ENCODE assay signal across 8 mouse cellular contexts in genomic region chr7:110930118-110930854, GRCm38 (mm10). TPM values are rescaled to one million over a fixed set of nuclear protein-coding genes. Genes with fewer than 3 reads are reported as not detected.
DNase-seq lines count a peak whose midpoint lies in the region; ATAC-seq and TF ChIP-seq lines count a peak whose summit lies in the region.

No protein-coding gene starts in this region.

- peak; percentile 82 for TF ChIP-seq CTCF in lung, embryonic 14.5 days (IDR thresholded peaks at IDR 0.05; ENCODE audit: low read depth)

- peak; percentile 70; the same call in 1 of the 2 replicates for ATAC-seq in lung, embryonic 14.5 days (ENCODE audit: insufficient read depth)

- no peak overlapping the region for H3K9ac ChIP-seq in lung, embryonic 14.5 days

- no peak overlapping the region for H3K27ac ChIP-seq in lung, embryonic 14.5 days (ENCODE audit: low read depth)

- peak; percentile 62 for DNase-seq in adrenal gland, adult 2 months
- DNase-seq in adrenal gland, postnatal 4 days (ENCODE audit: low spot score in 2 of 2) = no peak
- peak; percentile 76 for DNase-seq in 3T3-L1 (ENCODE audit: low read depth, low spot score)
- DNase-seq in adrenal gland, postnatal 14 days = peak; percentile 77
- peak; percentile 62 for DNase-seq in heart, adult 8-10 months (ENCODE audit: low spot score)
- DNase-seq in kidney, postnatal 4 days = peak; percentile 49 to 66
- peak; percentile 87 for DNase-seq in lung, embryonic 14.5 days
- DNase-seq in thymus, postnatal 36 days = peak; percentile 27 to 31

- no peak overlapping the region for H3K4me3 ChIP-seq in lung, embryonic 14.5 days (ENCODE audit: low read depth, low read length)

- H3K4me2 ChIP-seq in lung, embryonic 14.5 days = no peak overlapping the region

- no peaks in the 10 kb centered on the region for H3K36me3 ChIP-seq in lung, embryonic 14.5 days (ENCODE audit: insufficient read depth)

- WGBS in lung, embryonic 14.5 days = 23% methylated on average over 3 of the region's 3 CpGs

- H3K4me1 ChIP-seq in lung, embryonic 14.5 days (ENCODE audit: insufficient read depth) = no peaks in the 10 kb centered on the region

- H3K27me3 ChIP-seq in lung, embryonic 14.5 days (ENCODE audit: insufficient read depth, low read length) = no peaks in the 10 kb centered on the region

- no peaks in the 10 kb centered on the region for H3K9me3 ChIP-seq in lung, embryonic 14.5 days (ENCODE audit: low read depth, low read length)

RNA-seq across cellular contexts. Expression of gene Mrvi1, which starts 52.0 kb away (rescaled TPM):
- total RNA-seq in adrenal gland, adult 2 months (2021) = 10 to 100 TPM; 12.3 to 19.7 TPM
- polyA plus RNA-seq in adrenal gland, adult 2 months (2012; rRNA removed) = 6.1 and 8.7 TPM in 2 replicates
- 10 to 100 TPM; 15.4 to 17.6 TPM for total RNA-seq in adrenal gland, postnatal 4 days (2021)
- 11.6 and 13.0 TPM in 2 replicates for total RNA-seq in adrenal gland, postnatal 14 days (2021)
- total RNA-seq in heart, adult 8-10 months (2022) = 10 to 100 TPM; 12.7 to 15.6 (median 14.4) TPM
- polyA plus RNA-seq in lung, embryonic 14.5 days (2014; fragmentation: Nextera tagmentation; extraction: Ambion mirVana) = 15.2 and 15.8 TPM in 2 replicates

Comparison
In these comparisons a context has a peak if more than half of its experiments do, and no peak if none do; other contexts are left out.
1. DNase-seq: peak in adrenal gland, adult 2 months (single experiment), 3T3-L1 (single experiment), adrenal gland, postnatal 14 days (single experiment), heart, adult 8-10 months (single experiment), kidney, postnatal 4 days (2 of 2), lung, embryonic 14.5 days (single experiment) and thymus, postnatal 36 days (2 of 2); none in adrenal gland, postnatal 4 days (0 of 2).